Mouse (Mus musculus) left cerebral cortex, adult 2 months (tissue): ENCODE measurements at regions not wholly inside any gene's neighbourhood (a gene's known extent, or its start where the extent isn't known, plus 50 kb on each side); places are given as distances from the start of the nearest gene placed in this dataset.

Experiments
- DNase-seq, 2 experiments: peaks; one replicate each; pipeline ENCODE4 v3.0.0; 2021 to 2022; ENCODE audit warnings: low spot score in 2 of 2, mixed read lengths in 1 of 2; ENCODE audit errors: extremely low spot score in 1 of 2
- H3K27ac ChIP-seq: fragments of 200-600 bp; 2 replicates; pipeline ENCODE4 v1.8.1; 2022
- H3K4me3 ChIP-seq: fragments of 200-600 bp; 2 replicates; pipeline ENCODE4 v1.8.1; 2022
- CTCF ChIP-seq: fragments of 200-600 bp; IDR thresholded peaks from 2 replicates; pipeline ENCODE4 v1.8.1; 2022; ENCODE audit warnings: antibody characterized with exemption, mild to moderate bottlenecking, moderate library complexity
- intact Hi-C: fragments of 180-260 bp; cut with DNase I; formaldehyde crosslinking; loops from one replicate; pipeline ENCODE4 v1.15.1; 2025

DNA sequence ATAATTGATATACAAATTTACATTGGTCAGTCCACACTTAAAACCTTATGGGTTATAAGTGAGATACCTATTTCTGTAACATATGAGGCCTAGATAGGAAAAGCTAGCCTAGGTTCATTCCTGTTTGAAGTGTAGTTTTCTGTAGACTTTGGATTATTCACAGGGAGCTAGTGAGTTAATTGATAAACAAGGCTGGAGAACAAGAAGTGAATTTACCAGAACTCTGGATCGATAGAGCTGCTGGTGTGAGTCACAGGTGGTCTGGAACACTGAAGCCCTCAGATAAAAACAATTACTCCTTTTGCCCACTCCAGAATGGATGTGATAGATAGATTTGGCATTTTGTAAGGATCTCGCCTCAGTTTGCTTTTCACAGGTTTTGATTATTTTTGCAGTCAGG lies 62.0 kb upstream of the Rtl1 start:
- DNase-seq = no peak
- TF ChIP-seq CTCF = no peak
- intact Hi-C loops = no loop called here
- no peak overlapping the region for H3K4me3 ChIP-seq
- H3K27ac ChIP-seq = no peak overlapping the region

DNA sequence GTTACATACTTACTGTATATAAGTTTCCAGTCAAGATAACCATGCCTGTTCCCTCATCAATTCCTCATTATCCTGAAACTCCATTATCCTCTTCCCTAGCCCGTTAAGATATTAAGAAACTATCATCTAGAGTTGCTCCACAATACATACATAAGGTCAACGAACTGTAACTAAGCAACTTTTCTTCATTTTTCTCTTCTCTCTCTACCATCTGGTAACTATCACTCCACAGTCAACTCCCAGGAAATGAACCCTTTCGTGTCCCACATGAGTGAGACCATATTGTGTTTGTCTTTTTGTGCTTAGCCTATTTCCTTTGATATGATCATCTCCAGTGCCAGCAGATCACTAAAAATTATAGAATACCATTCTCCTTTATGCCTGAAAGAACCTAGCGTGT lies 74.6 kb upstream of the Rtl1 start:
- no peak for TF ChIP-seq CTCF
- no peak for DNase-seq
- Histone ChIP-seq H3K27ac (no peak overlapping the region), H3K4me3 (no peak overlapping the region)
- intact Hi-C loops = no loop called here

DNA sequence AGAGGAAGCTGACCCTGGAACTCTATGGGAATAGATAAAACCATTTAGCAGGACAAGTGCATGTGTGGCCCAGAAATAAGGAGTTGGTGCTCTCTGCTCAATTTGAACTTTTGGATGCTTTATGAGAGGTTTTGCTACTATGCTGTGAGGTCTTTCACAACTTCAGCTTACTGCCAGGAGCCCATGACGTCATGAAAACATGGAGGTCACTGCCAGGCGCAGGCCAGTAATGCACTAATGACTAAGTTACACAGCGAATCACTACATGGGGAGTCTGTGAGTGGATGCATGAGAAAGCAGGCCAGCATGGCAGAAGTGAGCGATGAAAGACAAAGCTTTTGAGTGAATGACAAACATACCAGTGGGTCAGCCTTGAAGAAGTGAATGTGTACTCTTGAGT lies 93.9 kb upstream of the Rtl1 start:
- H3K4me3 ChIP-seq = no peak overlapping the region
- no peak for TF ChIP-seq CTCF
- intact Hi-C loops = loop anchor here (10.0 kb wide), 1 partner anchor 701 kb away; no protein-coding TSS in a partner anchor
- no peak for DNase-seq
- H3K27ac ChIP-seq = no peak overlapping the region

DNA sequence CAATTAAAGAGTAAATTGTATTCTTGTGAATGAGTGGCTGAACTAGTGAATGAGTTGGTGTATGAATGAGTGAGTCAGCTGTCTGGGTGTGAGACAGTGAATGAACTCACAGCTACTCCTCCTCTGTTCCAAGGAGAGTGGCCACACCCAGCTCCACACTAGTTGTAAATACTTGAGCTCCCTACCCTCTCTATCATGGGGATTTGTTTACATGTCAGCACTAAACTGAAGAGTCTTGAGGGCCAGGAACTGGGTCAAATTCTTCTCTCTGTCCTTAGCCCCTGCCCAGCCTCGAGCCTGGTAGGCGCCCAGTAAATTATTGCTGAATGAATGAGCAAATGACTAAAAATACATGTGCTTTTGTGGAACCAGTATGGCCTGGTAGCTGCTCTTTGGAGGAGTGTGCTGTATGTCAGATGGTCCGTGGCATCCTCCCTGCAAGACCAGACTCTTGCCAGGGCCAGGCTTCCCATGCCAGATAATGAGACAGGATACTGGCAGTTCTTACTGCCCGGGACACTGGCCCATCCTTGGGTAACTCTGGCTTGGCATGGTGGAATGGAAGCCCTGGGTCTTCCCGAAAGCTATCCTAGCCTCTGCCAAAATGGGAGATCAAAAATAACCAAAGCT lies 94.8 kb upstream of the Rtl1 start:
- intact Hi-C loops = loop anchor here (10.0 kb wide), 1 partner anchor 700 kb away; no protein-coding TSS in a partner anchor
- no peak for TF ChIP-seq CTCF
- H3K4me3 ChIP-seq = no peak overlapping the region
- DNase-seq = no peak
- no peak overlapping the region for H3K27ac ChIP-seq

GRCm38 (mm10) chr12:109706820-109707219 lies 106.7 kb upstream of the Rtl1 start:
- no peak for DNase-seq
- H3K27ac ChIP-seq = no peak overlapping the region
- no peak for TF ChIP-seq CTCF
- intact Hi-C loops = no loop called here
- no peak overlapping the region for H3K4me3 ChIP-seq

- no peak for TF ChIP-seq CTCF
- H3K27ac ChIP-seq = no peak overlapping the region
- intact Hi-C loops = no loop called here
- no peak overlapping the region for H3K4me3 ChIP-seq
- DNase-seq = no peak
Measured at GRCm38 (mm10) chr12:109709661-109710060, 109.5 kb upstream of the Rtl1 start.

DNA sequence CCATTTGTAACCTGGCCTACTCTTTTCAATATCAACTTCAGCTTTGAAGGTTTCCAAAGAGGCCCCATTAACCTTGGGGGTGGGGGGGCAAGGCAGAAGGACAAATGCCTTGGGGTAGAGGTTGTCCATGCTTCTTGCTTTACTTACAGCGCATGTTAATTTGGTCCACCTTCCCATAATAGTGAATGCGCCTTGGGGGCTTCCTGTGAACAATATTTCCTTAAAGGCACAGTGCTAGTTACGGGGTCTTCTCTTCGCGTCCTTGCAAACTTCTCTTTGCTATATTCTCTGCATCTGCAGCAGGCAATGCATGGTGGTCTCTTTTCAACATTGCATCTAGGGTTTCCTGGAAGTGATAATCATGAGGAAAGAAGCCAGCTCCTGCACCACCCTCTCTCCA lies 111.3 kb upstream of the Rtl1 start:
- Histone ChIP-seq H3K27ac (no peak overlapping the region), H3K4me3 (no peak overlapping the region)
- no peak for TF ChIP-seq CTCF
- no peak for DNase-seq
- intact Hi-C loops = no loop called here

GRCm38 (mm10) chr12:109711946-109712345 lies 111.8 kb upstream of the Rtl1 start:
- intact Hi-C loops = no loop called here
- DNase-seq = no peak
- Histone ChIP-seq H3K4me3 (no peak overlapping the region), H3K27ac (no peak overlapping the region)
- TF ChIP-seq CTCF = no peak

DNA sequence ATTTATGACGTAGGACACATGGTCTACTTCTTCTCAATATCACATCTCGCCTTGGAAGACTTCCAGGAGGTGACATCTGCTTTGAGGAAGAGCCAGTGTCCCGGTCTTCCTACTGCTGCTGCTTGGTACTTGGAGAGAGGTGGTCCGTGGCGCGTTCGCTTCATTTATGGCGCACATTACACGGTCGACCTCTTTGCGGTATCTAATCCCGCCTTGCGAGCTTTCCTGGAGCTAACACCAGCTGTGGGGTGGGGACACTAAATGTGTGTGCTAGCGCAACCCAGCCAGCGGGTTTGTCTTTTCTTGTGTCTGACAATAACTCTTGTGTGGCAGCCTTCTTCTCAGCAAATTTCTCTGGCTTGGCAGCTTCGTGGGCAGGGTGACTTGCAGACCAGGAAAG lies 112.3 kb upstream of the Rtl1 start:
- intact Hi-C loops = no loop called here
- TF ChIP-seq CTCF = no peak
- no peak overlapping the region for H3K27ac ChIP-seq
- no peak overlapping the region for H3K4me3 ChIP-seq
- DNase-seq = no peak

- intact Hi-C loops = no loop called here
Measured at GRCm38 (mm10) chr12:109713041-109713440, 112.9 kb upstream of the Rtl1 start.

GRCm38 (mm10) chr12:109714061-109714460 lies 113.9 kb upstream of the Rtl1 start:
- H3K27ac ChIP-seq = no peak overlapping the region
- DNase-seq = no peak
- TF ChIP-seq CTCF = no peak
- intact Hi-C loops = no loop called here
- no peak overlapping the region for H3K4me3 ChIP-seq

More at GRCm38 (mm10) chr12:109713041-109713440, 112.9 kb upstream of the Rtl1 start:
- no peak overlapping the region for H3K27ac ChIP-seq
- no peak for DNase-seq
- TF ChIP-seq CTCF = no peak
- no peak overlapping the region for H3K4me3 ChIP-seq

- intact Hi-C loops = no loop called here
- H3K4me3 ChIP-seq = no peak overlapping the region
- DNase-seq = no peak
- no peak overlapping the region for H3K27ac ChIP-seq
- TF ChIP-seq CTCF = no peak
Measured at GRCm38 (mm10) chr12:109716991-109717390, 116.9 kb upstream of the Rtl1 start.

DNA sequence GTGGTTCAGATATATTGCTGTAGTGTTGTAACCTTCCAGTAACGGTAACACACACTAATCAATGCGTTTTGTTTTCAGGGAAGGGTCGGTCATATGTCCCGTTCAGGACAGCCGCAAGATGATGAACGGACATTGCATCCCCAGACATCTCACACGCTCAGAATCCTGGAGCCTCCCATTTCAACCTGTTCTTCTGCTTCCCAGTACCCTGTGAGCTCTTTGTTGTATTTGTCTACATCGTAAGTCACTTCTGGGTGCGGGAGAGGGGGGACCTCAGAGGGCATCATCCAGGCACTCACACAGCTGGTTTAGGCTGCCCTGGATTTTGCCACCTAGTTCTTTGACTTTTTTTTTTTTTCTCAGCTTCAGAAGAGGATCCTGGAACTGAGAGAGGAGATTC lies 117.9 kb upstream of the Rtl1 start:
- Histone ChIP-seq H3K27ac (no peak overlapping the region), H3K4me3 (no peak overlapping the region)
- intact Hi-C loops = no loop called here
- DNase-seq = no peak
- no peak for TF ChIP-seq CTCF
